Mouse (Mus musculus) hindlimb bud, embryonic 11.5 days (tissue): ENCODE data around the gene Galm.

Experiments used
- DNase-seq: peaks from one replicate; pipeline ENCODE4 v3.0.0-alpha.2; 2012; ENCODE audit warnings: low read depth, low spot score; ENCODE audit errors: extremely low spot score

Galm gene

DNA sequence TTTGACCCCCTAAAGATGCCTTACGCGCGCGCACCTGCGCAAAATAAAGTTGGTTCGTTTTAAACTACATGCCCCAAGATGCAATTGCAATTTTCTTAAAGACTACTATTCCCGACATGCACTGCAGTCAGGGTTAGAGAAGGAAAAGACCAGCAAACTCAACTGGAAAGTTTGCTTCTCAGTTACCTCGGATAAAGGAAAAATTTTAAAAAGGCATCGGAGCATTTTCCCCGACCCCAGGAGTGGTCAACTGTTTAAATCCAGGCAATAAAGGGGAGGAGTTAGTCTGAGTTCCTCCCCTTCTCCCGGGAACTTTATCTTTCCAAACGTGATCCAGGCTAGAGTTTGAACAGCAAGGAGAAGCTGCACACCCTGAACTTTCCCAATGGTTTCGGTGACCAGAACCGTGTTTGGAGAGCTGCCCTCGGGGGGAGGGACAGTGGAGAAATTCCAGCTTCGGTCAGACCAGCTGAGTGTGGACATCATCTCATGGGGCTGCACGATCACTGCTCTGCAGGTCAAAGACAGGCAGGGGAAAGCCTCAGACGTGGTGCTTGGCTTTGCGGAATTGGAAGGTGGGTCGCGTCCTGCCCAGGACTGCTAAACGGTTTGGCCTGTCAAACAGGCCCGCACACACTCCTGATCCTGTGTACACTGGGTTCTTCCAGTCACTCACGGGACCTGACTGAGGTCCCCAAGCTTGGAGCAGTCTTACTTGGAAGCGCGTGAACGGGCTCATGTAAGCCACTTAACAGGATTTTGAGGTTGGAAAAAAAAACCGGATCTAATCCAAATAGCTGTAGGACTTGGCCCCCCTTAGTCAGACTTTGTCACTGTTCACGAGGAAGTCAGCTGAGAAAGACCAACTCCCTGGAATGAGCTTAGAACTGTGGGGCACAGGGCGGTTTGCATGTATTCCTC lies at the start of gene Galm:
Gene Galm (plus strand): TSS at position 141 of the 921 bp plus-strand sequence.
- peak; percentile 49 for DNase-seq

DNA sequence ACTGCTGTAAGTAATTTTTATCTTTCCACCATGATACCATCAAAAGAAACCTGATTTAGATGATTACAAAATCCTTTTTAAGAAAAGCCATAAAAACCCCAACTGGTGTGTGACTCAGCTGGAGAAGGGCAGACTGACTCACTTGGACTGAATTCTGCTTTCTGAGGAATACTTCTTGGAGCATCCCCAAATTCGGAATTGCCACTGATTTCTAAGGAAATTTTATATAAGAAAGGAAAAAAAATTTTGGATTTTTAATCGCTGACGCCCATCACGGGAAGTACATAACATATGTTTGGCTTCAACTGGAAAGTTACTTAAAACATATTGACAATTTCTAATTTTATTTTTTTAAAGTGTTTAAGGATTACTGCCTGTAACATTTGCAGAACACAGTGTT lies 48.5 kb upstream of the Galm start:
- no peak for DNase-seq

DNA sequence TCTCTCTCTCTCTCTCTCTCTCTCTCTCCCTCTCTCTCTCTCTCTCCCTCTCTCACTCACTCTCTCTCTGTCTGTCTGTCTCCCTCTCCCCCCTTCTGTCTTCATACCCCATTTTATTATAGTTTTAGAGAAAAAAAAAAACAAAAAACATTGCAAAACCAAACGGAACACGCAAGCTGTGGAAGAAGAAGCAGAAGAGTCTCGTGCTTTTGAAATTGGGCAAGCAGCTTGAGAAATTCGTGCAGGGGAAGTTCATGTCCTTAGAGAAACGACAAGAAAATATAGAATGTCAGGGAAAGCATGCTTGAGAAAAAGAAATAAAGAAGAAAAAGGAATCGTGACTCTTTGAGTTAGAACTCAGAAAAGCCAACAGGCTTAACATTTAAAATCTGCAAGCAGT lies 44.0 kb upstream of the Galm start:
- DNase-seq: no peak

DNA sequence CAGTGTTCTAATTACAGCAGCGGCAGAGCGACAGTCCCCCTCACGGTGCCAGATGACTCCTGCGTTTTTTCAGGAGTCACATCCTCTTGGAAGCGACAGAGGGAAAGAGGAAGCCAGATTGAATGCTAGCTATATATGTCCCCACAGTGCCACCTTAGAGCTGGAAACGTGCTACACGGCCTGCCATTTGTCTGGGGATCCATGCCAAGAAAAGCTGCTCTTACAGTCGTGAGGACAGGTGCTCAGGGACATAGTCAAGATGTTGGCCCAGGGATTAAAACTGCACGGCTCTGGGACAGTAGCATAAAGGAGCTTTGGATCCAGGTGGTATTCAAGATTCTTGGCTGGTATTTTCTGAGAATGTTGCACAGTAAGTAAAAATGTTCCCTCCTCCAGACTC lies 42.8 kb upstream of the Galm start:
- DNase-seq: no peak

DNA sequence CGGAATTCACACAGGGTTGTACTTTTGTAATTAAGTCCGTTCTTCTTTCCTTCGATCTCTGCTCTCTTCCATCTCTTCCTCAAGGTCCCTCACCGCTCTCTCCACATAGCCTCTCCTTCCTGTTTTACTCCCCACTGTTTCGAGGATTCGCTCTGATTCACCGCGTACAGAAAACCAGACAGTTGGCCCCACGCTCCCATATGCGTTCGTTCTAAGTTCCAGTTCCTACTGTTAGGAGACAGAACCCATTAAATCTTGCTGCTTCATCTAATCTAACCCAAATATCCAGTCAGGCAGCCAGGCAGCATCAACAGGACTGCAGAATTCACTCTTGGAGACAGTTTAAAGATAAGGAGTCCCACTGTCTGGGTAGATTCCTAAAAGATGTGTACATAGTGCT lies 40.7 kb upstream of the Galm start:
- no peak for DNase-seq

DNA sequence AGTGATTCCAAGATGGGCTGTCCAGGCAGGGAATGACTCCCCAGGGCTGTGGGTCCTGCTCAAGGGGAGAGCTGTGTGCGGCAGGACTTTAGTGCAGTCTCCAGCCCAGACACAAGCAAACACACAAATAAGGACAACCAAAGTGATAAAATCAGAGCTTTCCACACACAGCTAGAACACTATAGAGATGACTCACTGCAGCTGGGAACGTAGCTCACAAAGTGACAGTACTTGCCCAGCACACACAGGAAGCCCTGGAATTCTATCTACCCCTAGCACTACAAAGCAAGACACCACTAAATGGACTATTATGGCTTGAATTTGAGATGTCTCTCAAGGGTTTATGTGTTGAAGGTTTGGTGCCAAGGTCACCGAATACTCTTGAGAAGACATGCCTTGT lies 39.1 kb upstream of the Galm start:
- DNase-seq: no peak

DNA sequence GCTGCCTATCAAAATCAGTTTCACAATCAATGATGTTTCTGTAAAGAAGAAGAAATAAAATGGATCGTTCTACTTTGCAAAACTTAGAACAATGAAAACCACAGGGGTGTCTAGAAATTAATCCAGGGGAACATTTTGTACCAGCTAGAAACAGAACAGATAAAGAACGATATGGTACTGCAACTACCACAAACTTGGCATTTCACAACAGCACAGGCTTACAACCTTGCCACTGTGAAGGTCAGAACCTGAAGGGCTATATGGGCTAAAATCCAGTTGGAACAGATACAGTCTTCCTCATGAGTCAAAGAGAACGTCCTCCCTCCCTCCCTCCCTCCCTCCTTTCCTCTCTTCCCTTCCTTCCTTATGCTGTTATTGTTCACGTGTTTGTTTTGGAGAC lies 36.7 kb upstream of the Galm start:
- no peak for DNase-seq

DNA sequence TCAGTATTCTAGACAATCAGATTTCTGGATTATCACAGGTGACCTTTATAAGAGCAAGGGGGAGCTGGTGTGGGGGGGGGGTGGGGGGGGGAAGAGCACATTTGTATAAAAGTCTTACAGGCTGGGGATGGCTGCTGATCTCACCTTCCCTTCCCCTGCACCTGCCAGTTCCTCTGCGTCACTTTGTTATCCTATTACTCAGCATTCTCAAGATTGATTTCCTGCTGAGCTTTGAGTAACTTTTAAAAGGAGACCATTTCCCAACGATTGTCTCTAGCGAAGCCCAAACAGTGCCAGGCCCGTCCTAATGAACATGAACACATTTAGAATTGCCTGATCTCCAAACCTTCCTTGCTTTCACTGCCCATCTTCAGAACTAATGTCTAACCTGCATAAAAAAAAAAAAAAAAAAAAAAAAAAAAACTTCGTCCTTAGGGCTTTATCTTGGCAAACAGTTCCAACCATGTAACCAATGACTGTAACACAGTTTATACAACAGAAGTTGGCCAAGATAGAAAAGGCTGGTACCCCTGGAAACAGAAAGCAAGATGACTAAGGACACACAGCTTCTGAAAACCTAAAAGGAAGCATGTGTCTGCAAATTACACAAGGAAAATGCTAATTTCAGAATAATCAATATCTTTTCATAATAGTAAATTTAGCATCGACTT lies 35.3 kb upstream of the Galm start:
- no peak for DNase-seq

DNA sequence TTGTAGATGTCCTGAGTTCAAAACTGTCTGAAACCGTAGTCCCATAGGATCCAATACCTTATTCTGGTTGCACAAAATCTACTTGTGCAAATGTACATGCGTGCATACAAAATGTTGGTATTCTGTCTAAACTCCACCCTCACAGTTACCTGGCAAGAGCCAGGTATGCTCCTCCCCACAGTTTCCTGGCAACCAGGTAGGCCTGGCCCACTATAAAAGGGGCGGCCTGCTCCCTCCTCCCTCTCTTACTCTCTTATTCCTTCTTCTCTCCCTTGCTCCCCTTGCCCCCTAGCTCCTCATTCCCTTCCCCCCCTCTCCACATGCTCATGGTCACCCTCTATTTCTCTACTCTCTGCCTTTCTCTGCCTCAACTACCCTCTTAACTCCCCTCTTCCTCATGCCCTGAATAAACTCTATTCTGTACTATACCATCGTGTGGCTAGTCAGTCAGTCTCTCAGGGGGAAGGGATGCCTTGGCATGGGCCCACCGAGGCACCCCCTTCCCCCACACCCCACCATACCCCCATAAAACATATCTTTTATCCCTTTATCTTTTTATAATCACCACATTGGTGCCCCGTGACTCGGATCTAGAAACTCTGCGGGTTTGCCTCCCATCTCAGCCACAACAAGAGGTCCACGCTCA lies 31.9 kb upstream of the Galm start:
- no peak for DNase-seq

DNA sequence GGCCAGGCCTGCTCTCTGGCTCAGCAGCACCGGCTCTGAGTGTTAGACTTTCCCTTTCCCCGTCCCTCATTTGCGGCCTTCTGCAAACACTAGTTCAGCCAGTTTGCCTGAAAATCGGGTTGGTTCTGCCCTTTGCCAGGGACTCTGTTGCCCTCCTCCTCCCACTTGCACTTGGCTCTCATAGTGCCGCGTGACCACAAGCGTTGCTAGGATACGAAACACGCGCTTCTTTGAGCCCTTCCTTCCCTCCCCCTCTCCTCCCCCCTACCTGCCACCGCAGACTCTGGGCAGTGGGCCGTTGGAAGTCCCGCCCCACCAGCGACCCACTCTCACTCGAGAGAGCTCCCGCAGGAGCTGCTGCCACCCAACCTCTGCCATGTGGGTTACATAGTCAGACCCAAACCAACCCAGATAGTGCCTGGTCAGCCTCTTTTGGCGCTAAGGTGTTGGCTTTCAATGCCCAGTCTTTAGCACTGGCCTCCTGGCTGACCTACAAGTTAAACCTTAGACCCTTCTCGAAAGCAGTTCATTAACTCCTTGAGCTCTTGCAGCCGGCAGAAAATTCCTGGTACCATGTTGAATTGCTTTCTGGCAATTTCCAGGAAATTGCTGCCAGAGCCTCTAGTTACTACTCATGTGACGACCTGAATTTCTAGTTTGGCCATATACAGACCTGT lies 31.1 kb upstream of the Galm start:
- no peak for DNase-seq

DNA sequence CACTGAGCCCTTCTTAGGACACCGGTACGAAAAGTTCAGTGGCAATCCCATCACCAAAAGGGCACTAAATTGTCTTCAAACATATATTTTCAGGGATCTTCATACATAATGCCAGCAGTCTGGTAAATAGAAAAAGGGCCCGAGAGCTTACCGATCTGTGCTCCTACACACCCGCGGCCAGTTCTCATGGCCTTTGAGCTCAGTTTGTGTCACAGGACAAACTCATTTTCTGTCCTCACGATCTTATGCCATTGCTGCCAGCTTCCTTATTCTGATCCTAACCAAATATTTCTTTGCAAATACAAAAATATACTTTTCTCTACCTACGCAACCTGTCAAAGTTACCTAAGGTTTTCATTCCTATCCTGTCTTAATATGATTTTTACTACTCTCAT lies 30.6 kb upstream of the Galm start:
- DNase-seq: no peak

DNA sequence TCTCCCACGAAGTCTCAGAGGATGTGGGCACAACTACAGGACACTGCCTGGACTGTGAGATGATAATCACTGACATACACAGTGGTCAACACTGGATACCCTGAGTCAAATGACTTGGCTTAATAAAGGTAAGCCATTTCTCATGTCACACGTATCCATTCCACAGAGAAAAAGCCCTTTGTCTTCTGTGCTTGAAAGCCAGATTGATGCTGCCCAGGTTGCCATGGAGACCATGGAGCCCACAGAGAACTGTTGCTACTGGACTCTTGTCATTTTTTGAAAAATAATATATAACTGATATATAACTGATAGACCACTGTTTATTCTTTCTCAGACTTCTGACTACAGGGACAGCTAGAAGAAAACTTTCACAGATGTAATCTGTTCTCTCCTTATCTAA lies 30.1 kb upstream of the Galm start:
- DNase-seq: no peak

DNA sequence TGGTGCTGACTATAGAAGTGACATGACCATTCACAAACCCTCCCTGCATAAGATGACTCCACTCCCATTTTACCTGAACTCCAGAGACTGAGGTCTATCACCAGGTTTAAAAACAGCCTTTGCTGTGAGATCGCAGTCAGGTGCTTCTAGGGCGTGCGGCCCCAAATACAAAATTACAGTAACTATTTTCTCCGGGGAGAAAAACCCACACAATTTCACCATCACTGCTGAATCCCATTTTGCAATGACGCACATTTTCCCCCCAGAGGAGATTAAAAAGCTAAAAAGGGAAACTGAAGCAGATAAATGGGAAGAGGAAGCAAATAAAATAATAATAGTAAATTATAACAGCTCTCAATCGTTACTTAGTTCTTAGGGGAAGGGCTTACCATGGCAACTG lies 27.4 kb upstream of the Galm start:
- DNase-seq: no peak

DNA sequence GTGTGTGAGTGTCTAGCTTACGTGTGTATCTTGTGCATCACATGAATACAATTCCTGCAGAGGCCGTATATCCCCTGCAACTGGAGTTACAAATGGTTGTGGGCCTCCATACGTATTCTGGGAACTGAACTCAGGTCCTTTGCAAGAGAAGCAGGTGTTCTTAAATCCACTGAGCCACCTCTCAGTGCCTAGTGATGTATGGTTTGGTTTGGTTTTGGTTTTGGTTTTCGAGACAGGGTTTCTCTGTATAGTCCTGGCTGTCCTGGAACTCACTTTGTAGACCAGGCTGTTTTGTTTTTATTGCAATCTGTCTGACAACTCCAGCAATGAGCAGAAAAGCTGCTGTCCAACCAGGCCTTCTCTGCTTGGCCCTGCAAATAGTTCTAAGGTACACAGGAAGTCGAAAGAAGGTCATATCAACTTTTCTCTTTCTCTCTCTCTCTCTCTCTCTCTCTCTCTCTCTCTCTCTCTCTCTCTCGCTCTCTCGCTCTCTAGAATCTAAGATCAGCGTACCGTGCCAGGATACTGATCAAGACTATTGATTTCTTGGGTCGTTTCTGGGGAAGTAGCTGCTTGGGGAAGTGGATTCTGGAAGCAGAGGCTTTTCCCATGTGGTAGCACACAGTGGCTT lies 21.8 kb upstream of the Galm start:
- no peak for DNase-seq

DNA sequence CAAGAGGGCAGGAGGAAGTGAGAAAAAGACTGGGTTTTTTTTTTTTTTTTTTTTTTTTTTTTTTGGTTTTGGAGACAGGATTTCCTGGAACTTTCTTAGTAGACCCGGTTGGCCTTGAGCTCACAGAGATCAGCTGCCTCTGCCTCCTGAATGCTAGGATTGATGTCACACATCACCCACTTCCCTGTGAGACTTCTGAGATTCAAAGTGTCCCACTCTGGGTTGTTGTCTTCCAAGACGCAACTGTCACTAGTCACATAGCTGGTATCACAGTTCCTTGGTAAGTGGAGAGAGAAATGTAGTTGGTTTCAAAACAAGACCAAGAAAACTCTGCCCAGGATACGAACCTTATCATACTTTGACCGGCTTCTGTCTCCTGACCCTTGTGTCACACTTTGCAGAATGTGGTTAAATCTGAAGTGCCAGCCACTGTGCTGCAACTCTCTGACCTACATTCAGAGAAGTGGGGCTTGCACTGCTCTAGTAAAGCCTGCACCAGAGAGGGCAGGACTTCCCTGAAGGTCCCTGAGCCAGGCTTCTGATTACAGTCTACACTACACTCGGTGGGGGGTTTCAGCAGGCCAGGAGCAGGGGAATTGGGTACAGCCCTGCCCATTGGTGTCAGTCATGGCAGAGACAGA lies 14.5 kb upstream of the Galm start:
- no peak for DNase-seq

DNA sequence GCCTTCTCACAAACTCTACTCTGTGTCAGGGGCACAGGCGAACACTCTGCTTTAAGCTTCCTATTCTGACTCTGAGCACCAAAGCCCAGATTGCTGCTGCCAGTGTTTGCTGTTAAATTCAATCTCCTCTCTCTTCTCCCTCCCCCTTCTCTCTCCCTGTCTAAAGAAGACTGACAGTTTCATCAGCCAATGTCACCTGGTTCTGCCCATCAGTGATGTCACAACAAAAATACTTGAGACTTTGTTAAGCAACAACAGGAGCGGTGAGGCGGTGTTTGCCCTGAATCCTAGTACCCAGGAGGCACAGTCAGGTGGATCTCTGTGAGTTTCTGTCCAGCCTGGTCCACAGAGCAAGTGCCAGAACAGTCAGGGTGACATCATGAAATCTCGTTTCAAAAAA lies 13.8 kb upstream of the Galm start:
- no peak for DNase-seq

DNA sequence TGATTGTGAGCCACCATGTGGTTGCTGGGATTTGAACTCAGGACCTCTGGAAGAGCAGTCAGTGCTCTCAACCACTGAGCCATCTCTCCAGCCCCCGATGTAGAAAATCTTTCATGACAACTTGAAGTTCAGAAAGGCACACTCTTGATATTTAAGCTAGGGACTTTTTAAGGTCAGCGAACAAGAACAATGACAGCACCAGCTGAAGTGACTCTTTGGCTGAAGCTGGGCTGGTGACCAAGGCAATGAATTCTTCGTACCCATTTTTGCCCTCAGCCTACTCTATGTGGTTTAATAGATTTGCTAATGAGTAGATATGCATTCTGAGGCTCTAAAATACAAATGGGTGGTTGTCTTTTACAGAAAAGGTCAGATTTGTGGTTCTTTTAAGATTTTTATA lies 6.9 kb upstream of the Galm start:
- no peak for DNase-seq

DNA sequence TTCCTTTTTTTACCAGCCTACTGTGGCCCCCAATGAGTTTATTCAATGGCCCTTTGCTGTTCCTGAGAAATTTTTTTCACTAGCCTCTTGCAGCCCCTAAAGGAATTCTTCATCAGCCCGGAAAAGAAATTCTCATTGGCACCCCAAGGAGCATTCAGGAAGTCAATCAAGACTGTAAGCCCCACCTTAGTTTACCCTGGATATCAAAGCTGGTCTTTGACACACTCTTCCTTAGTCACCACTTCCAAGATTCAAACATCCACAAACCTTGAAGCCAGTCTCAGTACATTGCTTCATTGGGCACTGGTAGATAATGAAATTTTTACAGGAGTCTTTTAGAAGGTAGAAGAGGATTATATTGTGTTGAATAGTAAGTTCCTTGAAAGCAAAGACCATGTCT lies 5.4 kb upstream of the Galm start:
- no peak for DNase-seq

DNA sequence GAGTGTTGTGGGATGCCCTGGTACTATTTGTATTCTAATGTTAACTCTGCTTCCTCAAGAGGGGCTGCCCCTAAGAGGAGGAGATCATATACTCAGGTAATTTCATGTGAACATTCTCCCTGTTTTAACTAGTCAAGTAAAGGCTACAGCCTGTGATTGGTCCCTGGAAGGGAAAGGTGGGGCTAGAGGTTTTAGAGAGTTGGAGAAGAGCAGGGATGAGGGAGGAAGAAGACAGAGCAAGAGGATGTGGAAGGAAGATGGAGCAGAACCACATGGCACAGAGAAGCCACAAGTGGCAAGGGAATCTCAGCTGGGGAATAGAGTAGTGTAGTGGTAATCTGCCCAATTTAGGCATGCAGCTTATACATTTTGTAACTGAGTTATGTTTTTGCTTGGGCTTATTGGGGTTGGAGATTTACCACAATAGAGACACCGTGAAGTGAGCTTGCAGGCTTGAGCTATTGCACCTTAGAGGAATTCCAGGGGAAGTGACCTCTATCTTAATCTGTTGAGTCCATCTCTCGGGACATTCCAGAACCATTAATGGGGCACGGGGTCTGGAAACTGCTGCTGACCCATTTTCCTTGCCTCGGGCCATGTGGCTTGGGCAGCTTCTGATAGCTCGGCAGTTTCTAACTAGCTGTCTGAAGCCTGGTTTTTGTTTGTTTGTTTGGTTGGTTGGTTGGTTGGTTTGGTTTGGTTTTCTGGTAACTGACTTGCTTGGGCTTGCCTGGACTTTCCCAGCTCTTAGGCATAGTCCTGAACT lies 2.1 kb upstream of the Galm start:
- no peak for DNase-seq

DNA sequence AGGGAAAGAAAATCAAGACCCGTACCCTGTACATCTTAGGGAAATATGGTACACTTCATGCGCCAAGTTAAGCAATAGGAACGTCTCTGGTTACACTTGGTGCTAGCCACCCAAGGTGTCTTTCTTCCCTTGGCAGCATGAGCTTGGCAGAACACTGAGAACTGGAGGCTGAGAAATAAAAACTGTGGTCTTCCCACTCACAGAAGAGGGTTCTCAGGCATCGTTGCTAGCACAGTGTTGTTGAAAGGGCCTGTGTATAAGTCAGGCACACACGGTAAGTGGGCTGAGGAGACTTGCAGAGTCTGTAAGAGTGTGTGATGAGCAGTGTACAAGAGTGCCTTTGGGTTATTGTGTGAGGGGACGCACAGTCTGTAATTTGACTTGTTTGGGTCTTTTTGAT lies 1.1 kb upstream of the Galm start:
- no peak for DNase-seq
